Mouse (Mus musculus): ENCODE measurements around the gene Cldn7. TPM values are rescaled to one million over a fixed set of nuclear protein-coding genes. Genes with fewer than 3 reads are reported as not detected.
"Not testable (repeated sequence)": the region's sequence is repeated elsewhere in the genome, so short reads cannot be mapped to it uniquely, and the experiment has no call there.

The Cldn7 gene
- total RNA-seq, 1 experiment = 24.9 TPM

GRCm38 (mm10) chr11:69953267-69953915 is 11.2 kb upstream of the Cldn7 start:
- H3K36me3 ChIP-seq (ENCODE audit: control insufficient read depth, insufficient read depth, low read length, poor library complexity, severe bottlenecking) = no peaks in the 10 kb centered on the region
- H3K9ac ChIP-seq (ENCODE audit: insufficient read depth, low read depth, low read length, poor library complexity, severe bottlenecking) = no peak overlapping the region
- H3K27ac ChIP-seq (ENCODE audit: insufficient read depth, low read depth, low read length, poor library complexity, severe bottlenecking) = no peak overlapping the region
- H3K4me3 ChIP-seq (ENCODE audit: insufficient read depth in 1 of 2, low read depth in 1 of 2, low read length in 2 of 2, poor library complexity in 1 of 2, severe bottlenecking in 1 of 2) = no peak overlapping the region
- TF ChIP-seq ZC3H11A (IDR thresholded peaks at IDR 0.05; ENCODE audit: borderline replicate concordance, low read depth, low read length) (no peak), CHD2 (IDR thresholded peaks at IDR 0.05; ENCODE audit: low read depth, low read length) (no peak), HCFC1 (IDR thresholded peaks at IDR 0.05; ENCODE audit: borderline replicate concordance, insufficient read depth, low read length) (no peak), MAFK (IDR thresholded peaks at IDR 0.05; ENCODE audit: insufficient read depth, low read depth, low read length) (no peak), ZNF384 (IDR thresholded peaks at IDR 0.05; ENCODE audit: low read depth, low read length) (no peak)
- H3K9me3 ChIP-seq (ENCODE audit: control insufficient read depth, insufficient read depth, low read depth, low read length) = no peaks in the 10 kb centered on the region
- in situ Hi-C loops (cut with MboI; ENCODE audit: low sequenced_read_pairs in 2 of 2, unreplicated experiment in 2 of 2) = no loop called here
- peaks cover 0 to 4% of the 10 kb centered on the region in 2 experiments; a peak in 1 of 4 replicates for H3K4me1 ChIP-seq (ENCODE audit: control insufficient read depth in 2 of 2, insufficient read depth in 2 of 2, low read length in 2 of 2, poor library complexity in 1 of 2)
- DNase-seq (ENCODE audit: low read depth, low spot score) = no peak

- DNase-seq (ENCODE audit: low read depth, low spot score); in situ Hi-C loops (cut with MboI; ENCODE audit: low sequenced_read_pairs in 2 of 2, unreplicated experiment in 2 of 2); H3K9ac ChIP-seq (ENCODE audit: insufficient read depth, low read depth, low read length, poor library complexity, severe bottlenecking); H3K9me3 ChIP-seq (ENCODE audit: control insufficient read depth, insufficient read depth, low read depth, low read length); H3K27ac ChIP-seq (ENCODE audit: insufficient read depth, low read depth, low read length, poor library complexity, severe bottlenecking); H3K4me3 ChIP-seq (ENCODE audit: insufficient read depth in 1 of 2, low read depth in 1 of 2, low read length in 2 of 2, poor library complexity in 1 of 2, severe bottlenecking in 1 of 2); H3K4me1 ChIP-seq (ENCODE audit: control insufficient read depth in 2 of 2, insufficient read depth in 2 of 2, low read length in 2 of 2, poor library complexity in 1 of 2); H3K36me3 ChIP-seq (ENCODE audit: control insufficient read depth, insufficient read depth, low read length, poor library complexity, severe bottlenecking): not testable (repeated sequence)
These were observed 9.0 kb upstream of the Cldn7 start for GRCm38 (mm10) chr11:69955618-69956017.

GRCm38 (mm10) chr11:69956218-69956617 is 8.4 kb upstream of the Cldn7 start:
- DNase-seq (ENCODE audit: low read depth, low spot score) = no peak
- H3K4me1 ChIP-seq (ENCODE audit: control insufficient read depth in 2 of 2, insufficient read depth in 2 of 2, low read length in 2 of 2, poor library complexity in 1 of 2) = no peaks in the 10 kb centered on the region
- H3K4me3 ChIP-seq (ENCODE audit: insufficient read depth in 1 of 2, low read depth in 1 of 2, low read length in 2 of 2, poor library complexity in 1 of 2, severe bottlenecking in 1 of 2) = no peak overlapping the region
- no peak overlapping the region for H3K27ac ChIP-seq (ENCODE audit: insufficient read depth, low read depth, low read length, poor library complexity, severe bottlenecking)
- H3K9me3 ChIP-seq (ENCODE audit: control insufficient read depth, insufficient read depth, low read depth, low read length) = no peaks in the 10 kb centered on the region
- no peak for TF ChIP-seq ZC3H11A (IDR thresholded peaks at IDR 0.05; ENCODE audit: borderline replicate concordance, low read depth, low read length)
- no peak for TF ChIP-seq HCFC1 (IDR thresholded peaks at IDR 0.05; ENCODE audit: borderline replicate concordance, insufficient read depth, low read length)
- TF ChIP-seq ZNF384 (IDR thresholded peaks at IDR 0.05; ENCODE audit: low read depth, low read length) = no peak
- no peak for TF ChIP-seq MAFK (IDR thresholded peaks at IDR 0.05; ENCODE audit: insufficient read depth, low read depth, low read length)
- no peak for TF ChIP-seq CHD2 (IDR thresholded peaks at IDR 0.05; ENCODE audit: low read depth, low read length)
- in situ Hi-C loops (cut with MboI; ENCODE audit: low sequenced_read_pairs in 2 of 2, unreplicated experiment in 2 of 2) = no loop called here
- no peaks in the 10 kb centered on the region for H3K36me3 ChIP-seq (ENCODE audit: control insufficient read depth, insufficient read depth, low read length, poor library complexity, severe bottlenecking)
- H3K9ac ChIP-seq (ENCODE audit: insufficient read depth, low read depth, low read length, poor library complexity, severe bottlenecking) = no peak overlapping the region

GRCm38 (mm10) chr11:69960616-69961015 is 4.0 kb upstream of the Cldn7 start:
- H3K27ac ChIP-seq (ENCODE audit: insufficient read depth, low read depth, low read length, poor library complexity, severe bottlenecking) = no peak overlapping the region
- in situ Hi-C loops (cut with MboI; ENCODE audit: low sequenced_read_pairs in 2 of 2, unreplicated experiment in 2 of 2) = no loop called here
- H3K9me3 ChIP-seq (ENCODE audit: control insufficient read depth, insufficient read depth, low read depth, low read length) = no peaks in the 10 kb centered on the region
- no peak overlapping the region for H3K4me3 ChIP-seq (ENCODE audit: insufficient read depth in 1 of 2, low read depth in 1 of 2, low read length in 2 of 2, poor library complexity in 1 of 2, severe bottlenecking in 1 of 2)
- TF ChIP-seq MAFK (IDR thresholded peaks at IDR 0.05; ENCODE audit: insufficient read depth, low read depth, low read length) = no peak
- TF ChIP-seq ZC3H11A (IDR thresholded peaks at IDR 0.05; ENCODE audit: borderline replicate concordance, low read depth, low read length) = peak; percentile 49; the same call in 1 of the 2 replicates
- no peak for TF ChIP-seq ZNF384 (IDR thresholded peaks at IDR 0.05; ENCODE audit: low read depth, low read length)
- no peak for TF ChIP-seq CHD2 (IDR thresholded peaks at IDR 0.05; ENCODE audit: low read depth, low read length)
- H3K4me1 ChIP-seq (ENCODE audit: control insufficient read depth in 2 of 2, insufficient read depth in 2 of 2, low read length in 2 of 2, poor library complexity in 1 of 2) = peaks cover 0 to 3% of the 10 kb centered on the region in 2 experiments; a peak in 1 of 4 replicates
- no peaks in the 10 kb centered on the region for H3K36me3 ChIP-seq (ENCODE audit: control insufficient read depth, insufficient read depth, low read length, poor library complexity, severe bottlenecking)
- DNase-seq (ENCODE audit: low read depth, low spot score) = peak; percentile 75
- no peak overlapping the region for H3K9ac ChIP-seq (ENCODE audit: insufficient read depth, low read depth, low read length, poor library complexity, severe bottlenecking)

- H3K4me1 ChIP-seq (ENCODE audit: control insufficient read depth in 2 of 2, insufficient read depth in 2 of 2, low read length in 2 of 2, poor library complexity in 1 of 2) = peaks cover 0 to 4% of the 10 kb centered on the region in 2 experiments; a peak in 1 of 4 replicates
- H3K27ac ChIP-seq (ENCODE audit: insufficient read depth, low read depth, low read length, poor library complexity, severe bottlenecking) = no peak overlapping the region
- no peak for DNase-seq (ENCODE audit: low read depth, low spot score)
- H3K9ac ChIP-seq (ENCODE audit: insufficient read depth, low read depth, low read length, poor library complexity, severe bottlenecking) = no peak overlapping the region
- H3K9me3 ChIP-seq (ENCODE audit: control insufficient read depth, insufficient read depth, low read depth, low read length) = no peaks in the 10 kb centered on the region
- in situ Hi-C loops (cut with MboI; ENCODE audit: low sequenced_read_pairs in 2 of 2, unreplicated experiment in 2 of 2) = no loop called here
- no peak for TF ChIP-seq HCFC1 (IDR thresholded peaks at IDR 0.05; ENCODE audit: borderline replicate concordance, insufficient read depth, low read length)
- TF ChIP-seq CHD2 (IDR thresholded peaks at IDR 0.05; ENCODE audit: low read depth, low read length) = no peak
- 0 out of 2 replicates have a peak, but pooled peaks have one; percentile 3 for TF ChIP-seq MAFK (IDR thresholded peaks at IDR 0.05; ENCODE audit: insufficient read depth, low read depth, low read length)
- TF ChIP-seq ZC3H11A (IDR thresholded peaks at IDR 0.05; ENCODE audit: borderline replicate concordance, low read depth, low read length) = no peak
- H3K4me3 ChIP-seq (ENCODE audit: insufficient read depth in 1 of 2, low read depth in 1 of 2, low read length in 2 of 2, poor library complexity in 1 of 2, severe bottlenecking in 1 of 2) = no peak overlapping the region
- no peaks in the 10 kb centered on the region for H3K36me3 ChIP-seq (ENCODE audit: control insufficient read depth, insufficient read depth, low read length, poor library complexity, severe bottlenecking)
These were observed 2.7 kb upstream of the Cldn7 start for GRCm38 (mm10) chr11:69961841-69962240.
